Mouse (Mus musculus) MN1 (cell line): Measurements from ENCODE around the gene Ahnak2.
A peak's percentile ranks its signal among the peaks of the same experiment; 100 is the strongest.
"Not testable (repeated sequence)": the region's sequence is repeated elsewhere in the genome, so short reads cannot be mapped to it uniquely, and the experiment has no call there.

ENCODE experiments used
- DNase-seq: peaks from one replicate; pipeline ENCODE4 v3.0.0-alpha.2; 2016; ENCODE audit warnings: low spot score

Gene Ahnak2

GRCm38 (mm10) chr12:112801864-112802846, at the start of gene Ahnak2:
Ahnak2 (minus strand) TSS chr12:112802657.
- no peak for DNase-seq

DNA sequence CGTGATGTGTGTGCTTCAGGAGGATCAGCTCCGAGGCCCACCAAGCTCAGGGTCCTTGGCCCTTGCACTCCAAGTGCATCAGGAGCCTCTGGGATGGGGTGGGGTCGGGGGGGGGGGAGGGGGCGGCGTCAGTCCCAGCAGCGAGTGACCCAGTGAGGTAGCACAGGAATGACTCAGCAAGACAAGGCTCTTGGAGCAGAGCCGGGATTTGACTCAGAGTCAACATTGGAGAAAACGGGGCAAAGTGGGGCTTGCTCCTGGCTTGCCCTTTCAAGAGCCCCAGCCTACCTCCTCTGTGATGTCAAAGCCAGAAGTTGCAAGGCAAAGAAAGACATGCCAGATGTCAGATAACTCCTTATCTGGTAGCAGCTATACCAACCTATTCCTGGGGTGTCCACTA, 48.7 kb upstream of the Ahnak2 start:
- DNase-seq: no peak

DNA sequence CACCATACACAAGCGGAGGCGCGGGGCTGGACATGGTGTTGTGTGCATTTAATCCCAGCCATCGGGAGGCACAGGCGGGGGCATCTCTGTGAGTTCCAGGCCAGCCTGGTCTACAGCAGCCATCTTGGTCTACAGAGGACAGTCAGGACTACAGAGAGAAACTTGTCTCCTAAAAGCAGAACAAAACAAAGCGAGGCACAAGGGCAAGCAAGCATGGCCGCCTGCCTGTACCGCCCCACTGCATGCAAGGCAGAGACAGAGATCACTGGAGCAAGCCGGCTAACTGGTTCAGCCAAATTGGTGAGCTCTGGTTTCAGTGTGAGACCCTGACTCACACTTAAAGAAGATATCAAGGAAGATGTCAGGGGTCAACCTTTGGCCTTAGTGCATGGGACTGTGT, 47.9 kb upstream of the Ahnak2 start:
- no peak for DNase-seq

- peak; percentile 20 for DNase-seq
These were observed 47.0 kb upstream of the Ahnak2 start for GRCm38 (mm10) chr12:112849235-112850022.

DNA sequence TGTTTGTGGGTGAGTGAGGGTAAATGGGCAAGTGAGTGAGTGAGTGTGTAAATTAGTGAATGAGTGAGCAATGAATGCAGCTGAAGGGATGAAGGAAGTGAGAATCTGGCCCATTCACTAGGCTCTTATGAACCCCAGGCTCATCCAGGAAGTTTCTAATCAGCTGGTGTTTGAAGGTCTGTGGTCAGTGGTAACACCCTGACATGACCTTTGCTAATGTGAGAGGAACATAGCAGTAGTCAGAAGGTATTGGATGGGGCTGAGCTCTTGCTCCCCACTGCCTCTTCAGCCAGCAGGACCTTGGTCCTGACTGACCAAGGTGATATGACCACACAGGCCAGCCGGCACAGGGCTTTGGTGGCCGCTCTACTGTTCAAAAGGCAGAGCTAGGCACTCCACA, 45.4 kb upstream of the Ahnak2 start:
- no peak for DNase-seq

DNA sequence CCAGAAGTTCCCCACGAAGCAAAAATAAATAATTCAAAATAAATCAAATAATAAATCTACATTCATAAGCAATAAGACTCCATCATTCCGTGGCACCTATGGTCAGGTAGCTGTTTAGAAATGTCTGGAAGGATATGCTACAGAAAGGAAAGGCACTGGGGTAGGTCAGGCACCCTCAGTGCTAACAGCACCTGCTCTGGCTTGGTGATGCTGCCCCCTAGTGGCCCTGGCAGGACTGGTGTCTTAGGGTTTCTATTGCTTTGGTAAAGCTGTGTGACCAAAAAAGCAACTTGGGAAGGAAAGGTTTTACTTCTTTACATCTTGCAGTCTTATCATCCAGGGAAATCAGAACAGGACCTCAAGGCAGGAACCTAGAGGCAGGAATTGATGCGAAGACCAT, 41.3 kb upstream of the Ahnak2 start:
- peak; percentile 79 for DNase-seq

- DNase-seq: not testable (repeated sequence)
These were observed 39.7 kb upstream of the Ahnak2 start for GRCm38 (mm10) chr12:112842128-112842527.

DNA sequence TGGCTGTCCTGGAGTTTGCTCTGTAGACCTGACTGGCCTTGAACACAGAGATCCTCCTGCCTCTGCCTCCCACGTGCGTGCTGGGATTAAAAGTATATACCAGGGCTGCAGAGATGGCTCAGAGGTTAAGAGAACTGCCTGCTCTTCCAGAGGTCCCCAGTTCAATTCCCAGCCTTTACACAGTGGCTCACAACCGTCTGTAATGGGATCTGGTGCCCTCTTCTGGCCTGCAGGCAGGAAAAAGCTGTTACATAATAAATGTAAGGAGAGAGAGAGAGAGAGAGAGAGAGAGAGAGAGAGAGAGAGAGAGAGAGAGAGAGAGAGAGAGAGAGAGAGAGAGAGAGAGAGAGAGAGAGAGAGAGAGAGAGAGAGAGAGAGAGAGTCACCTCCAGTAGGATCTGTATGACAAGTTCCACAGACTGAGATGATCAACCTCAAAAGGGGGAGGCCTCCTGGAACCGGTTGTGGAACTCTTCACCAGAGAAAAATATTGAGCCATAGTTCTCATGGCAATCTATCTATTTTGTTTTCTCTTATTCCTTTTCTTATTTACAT, 39.0 kb upstream of the Ahnak2 start:
- not testable (repeated sequence) for DNase-seq

GRCm38 (mm10) chr12:112840209-112841086, 38.0 kb upstream of the Ahnak2 start:
- DNase-seq: no peak

- DNase-seq: no peak
These were observed 32.6 kb upstream of the Ahnak2 start for GRCm38 (mm10) chr12:112835046-112835445.

GRCm38 (mm10) chr12:112833527-112833926, 31.1 kb upstream of the Ahnak2 start:
- DNase-seq: no peak

DNA sequence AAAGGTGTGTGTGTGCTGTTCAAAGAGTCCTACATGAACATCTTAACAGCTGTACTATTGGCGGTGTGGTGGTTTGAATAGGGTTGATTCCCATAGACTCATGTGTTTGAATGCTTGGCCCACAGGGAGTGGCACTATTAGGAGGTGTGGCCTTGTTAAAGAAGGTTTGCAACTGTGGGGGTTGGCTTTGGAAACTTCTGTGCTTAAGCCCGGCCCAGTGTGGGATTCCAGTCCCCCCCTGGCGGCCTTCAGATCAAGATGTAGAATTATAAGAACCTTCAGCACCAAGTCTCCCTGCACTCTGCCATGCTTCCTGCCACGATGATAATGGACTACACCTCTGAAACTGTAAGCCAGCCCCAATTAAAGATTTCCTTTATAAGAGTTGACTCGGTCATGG, 30.0 kb upstream of the Ahnak2 start:
- no peak for DNase-seq

DNA sequence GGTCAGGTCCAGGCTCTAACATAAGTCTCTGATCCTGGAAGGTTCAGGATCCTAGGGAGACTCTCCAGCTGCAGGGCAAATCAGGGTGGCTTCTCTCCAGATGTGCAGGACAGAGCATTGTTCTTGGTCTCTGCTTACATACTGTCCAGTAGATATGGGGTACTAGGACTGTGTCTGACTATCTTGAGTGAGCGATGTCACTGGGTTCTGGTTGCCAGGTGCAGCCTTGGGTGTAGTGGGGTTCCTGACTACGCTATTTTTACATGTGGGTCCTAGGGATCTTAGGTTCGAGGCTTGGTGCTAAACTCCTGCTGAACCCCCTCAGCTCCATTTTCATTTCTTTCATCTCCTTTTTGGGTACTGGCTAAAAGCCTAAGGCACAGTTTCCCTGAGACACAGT, 28.1 kb upstream of the Ahnak2 start:
- no peak for DNase-seq

GRCm38 (mm10) chr12:112830141-112830540, 27.7 kb upstream of the Ahnak2 start:
- DNase-seq: no peak

DNA sequence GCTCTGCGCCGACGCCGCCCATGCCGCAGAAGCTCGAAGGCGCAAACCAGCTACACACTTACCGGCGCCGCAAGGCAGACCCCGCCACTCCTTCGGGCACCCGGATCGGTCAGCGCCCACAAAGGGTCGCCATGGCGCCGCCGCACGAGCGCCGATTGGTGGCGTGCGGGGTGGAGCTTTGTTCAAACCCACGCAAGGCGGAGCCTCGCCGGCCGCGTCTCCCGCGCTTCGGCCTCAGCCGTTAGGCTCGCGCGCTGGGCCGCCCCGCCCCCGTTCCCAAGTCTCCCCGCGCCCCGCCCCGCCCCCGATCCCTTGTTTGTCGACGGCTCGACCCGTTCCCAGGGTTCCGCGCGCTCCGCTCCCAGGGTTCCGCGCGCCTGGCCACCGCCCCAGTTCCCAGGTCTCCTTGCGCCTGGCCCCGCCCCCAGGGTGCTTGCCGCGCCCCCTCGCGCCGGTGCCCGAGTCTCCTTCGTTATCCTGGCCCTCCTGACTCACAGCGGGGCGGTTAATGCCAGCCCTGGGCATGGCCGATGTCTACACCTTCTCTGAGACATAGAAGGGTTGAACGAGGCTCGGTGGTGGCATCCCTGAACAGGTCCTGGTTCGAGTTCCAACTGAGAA, 26.9 kb upstream of the Ahnak2 start, which contains the start of gene Cdca4:
Gene Cdca4 (minus strand): TSS at position 180 of the 621 bp plus-strand sequence.
- peak; percentile 95 for DNase-seq

DNA sequence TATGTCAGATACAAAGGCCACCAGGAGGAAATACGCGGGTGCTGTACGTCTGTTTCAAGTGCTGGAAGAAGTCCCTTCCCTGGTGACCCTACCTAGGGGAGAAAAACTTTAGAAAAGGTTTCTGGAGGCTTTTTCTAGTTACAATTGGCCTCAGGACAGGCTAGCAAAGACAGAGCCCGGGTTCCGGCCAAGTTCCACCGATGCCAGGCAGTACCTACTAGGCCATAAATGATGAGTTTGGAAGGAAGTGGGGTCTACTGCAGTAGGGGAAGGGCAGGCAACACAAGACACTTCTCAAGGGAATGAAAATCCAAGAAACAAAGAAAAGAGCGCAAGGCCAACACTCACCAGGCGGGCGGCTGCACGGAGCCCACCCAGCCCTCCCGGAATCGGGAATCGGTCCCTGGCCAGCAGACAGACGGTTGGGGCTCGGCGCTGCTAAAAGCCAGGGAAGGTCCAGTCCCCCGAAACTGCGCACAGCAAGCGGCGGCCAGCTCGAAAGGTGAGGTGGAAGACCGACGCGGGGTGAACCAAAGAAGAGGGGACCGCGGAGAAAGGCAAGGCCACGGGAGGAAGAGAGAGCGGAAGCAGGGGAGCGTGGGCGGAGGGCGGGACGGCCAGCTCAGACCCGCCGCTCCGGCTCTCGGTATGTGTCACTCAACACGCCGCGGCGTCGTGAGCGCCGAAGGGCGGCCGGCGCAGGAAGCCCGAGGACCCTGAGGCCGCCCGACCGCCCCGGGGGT, 26.2 kb upstream of the Ahnak2 start:
- peak; percentile 70 for DNase-seq

- DNase-seq: no peak
These were observed 23.4 kb upstream of the Ahnak2 start for GRCm38 (mm10) chr12:112825901-112826300.

DNA sequence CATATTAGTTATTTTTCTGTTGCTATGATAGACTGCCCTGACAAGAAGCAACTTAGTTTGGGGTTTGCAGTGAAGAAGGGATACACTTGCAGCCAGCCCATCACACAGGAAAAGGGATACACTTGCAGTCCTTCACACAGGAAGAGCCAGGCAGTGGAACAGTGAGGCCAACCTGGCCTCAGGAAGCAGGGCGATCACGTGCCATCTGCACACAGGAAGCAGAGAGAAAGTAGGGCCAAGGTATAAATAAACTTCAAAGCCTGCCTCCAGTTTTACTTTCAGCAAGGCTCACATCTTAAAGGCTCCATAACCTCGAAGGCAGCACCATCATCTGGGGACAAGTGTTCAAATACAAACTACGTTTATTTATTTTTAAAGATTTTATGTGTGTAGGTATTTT, 20.8 kb upstream of the Ahnak2 start:
- DNase-seq: no peak

GRCm38 (mm10) chr12:112822676-112823075, 20.2 kb upstream of the Ahnak2 start:
- DNase-seq: no peak

DNA sequence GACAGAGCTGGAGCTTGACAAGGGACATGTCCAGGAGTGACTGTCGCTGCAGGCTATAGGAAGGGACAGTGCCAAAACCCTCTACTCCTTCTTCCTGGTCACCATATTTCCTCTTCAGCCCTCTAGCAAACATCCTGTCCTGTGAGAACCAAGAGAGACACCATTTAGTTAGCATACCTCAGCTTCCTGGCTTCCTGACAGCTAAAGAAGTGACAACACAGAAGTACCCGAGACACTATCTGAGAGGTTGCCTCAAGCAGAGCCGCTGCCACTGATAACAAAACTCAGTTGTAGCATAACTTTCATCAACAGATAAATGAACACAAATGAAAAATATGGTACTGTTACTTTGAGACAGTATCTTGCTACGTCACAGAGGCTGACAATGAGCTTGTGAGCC, 19.5 kb upstream of the Ahnak2 start:
- DNase-seq: no peak
